Mouse (Mus musculus): ENCODE measurements at regions not wholly inside any gene's neighbourhood (a gene's known extent, or its start where the extent isn't known, plus 50 kb on each side); places are given as distances from the start of the nearest gene placed in this dataset.

DNA sequence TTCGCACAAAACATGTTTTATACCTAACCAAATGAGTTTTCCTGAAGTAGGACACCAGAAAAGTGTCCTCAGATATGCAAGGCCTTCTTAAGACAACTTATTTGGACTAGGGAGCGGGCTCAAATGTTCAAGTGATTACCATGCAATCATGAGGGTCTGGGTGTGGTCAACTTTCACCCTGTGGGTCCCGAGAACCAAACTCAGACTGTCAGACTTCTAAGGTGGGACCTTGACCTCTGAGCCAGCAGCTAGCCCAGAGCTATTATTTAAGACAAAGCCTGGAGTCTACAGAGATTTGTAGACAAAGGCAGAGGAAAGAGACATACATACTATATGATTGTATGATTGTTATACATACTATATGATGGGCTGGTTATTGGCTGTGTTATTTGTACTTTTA, 62.5 kb downstream of the Snrpe start:
- TF ChIP-seq POLR2A (IDR thresholded peaks at IDR 0.05; ENCODE audit: borderline replicate concordance, extremely low read depth, low read depth, low read length) (no peak), CTCF (IDR thresholded peaks at IDR 0.05; ENCODE audit: insufficient read depth, low read length) (no peak)

Data from lung, adult 2 months (tissue).